Mouse (Mus musculus) cerebellum, postnatal 25 days (tissue): ENCODE measurements around the gene Ccdc182.
A peak's percentile ranks its signal among the peaks of the same experiment; 100 is the strongest.

Experiments
- DNase-seq, 2 experiments: peaks; one replicate each; pipeline ENCODE4 v3.0.0; 2021; ENCODE audit warnings: mixed read lengths in 2 of 2

Ccdc182 gene

GRCm38 (mm10) chr11:88328813-88329595 is 35.1 kb downstream of the Ccdc182 start:
- peak; percentile 33 to 66 for DNase-seq

- DNase-seq: no peak
Measured at GRCm38 (mm10) chr11:88330799-88331198, 36.9 kb downstream of the Ccdc182 start.

GRCm38 (mm10) chr11:88331722-88332121 is 37.9 kb downstream of the Ccdc182 start:
- DNase-seq: no peak

GRCm38 (mm10) chr11:88332309-88332934 is 38.6 kb downstream of the Ccdc182 start:
- DNase-seq: no peak

GRCm38 (mm10) chr11:88334893-88335292 is 41.0 kb downstream of the Ccdc182 start:
- DNase-seq: no peak

GRCm38 (mm10) chr11:88337926-88338325 is 44.1 kb downstream of the Ccdc182 start:
- no peak for DNase-seq
